Mouse (Mus musculus) adrenal gland, postnatal 4 days (tissue): Measurements from ENCODE around the gene Nwd1. TPM values are rescaled to one million over a fixed set of nuclear protein-coding genes. Genes with fewer than 3 reads are reported as not detected.

Experiments used
- DNase-seq, 2 experiments: peaks; one replicate each; pipeline ENCODE4 v3.0.0; 2021 to 2022; ENCODE audit warnings: low spot score in 2 of 2, mixed read lengths in 2 of 2
- total RNA-seq, 2 experiments: library from RNA; stranded (reverse); gene quantifications; 2 replicates each; pipeline ENCODE4 v1.2.3; 2021

Nwd1 gene
- total RNA-seq, 2 experiments from 2014 or later: 0.81 to 1.2 TPM

DNA sequence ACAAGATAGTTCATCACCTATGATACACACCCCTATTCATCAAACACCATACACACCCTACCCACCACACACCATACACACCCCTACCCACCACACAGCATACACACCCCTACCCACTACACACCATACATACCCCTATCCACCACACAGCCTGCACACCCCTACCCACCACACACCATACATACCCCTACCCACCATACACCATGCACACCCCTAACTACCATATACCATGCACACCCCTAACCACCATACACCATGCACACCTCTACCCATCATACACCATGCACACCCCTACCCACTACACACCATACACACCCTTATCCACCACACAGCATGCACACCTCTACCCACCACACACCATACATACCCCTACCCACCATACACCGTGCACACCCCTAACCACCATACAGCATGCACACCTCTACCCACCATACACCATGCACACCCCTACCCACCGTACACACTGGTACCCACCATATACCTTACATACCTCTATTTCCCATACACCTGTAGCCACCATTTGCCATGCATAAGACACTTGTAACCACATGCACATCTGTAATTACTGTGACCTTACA is 51.9 kb downstream of the Nwd1 start:
- DNase-seq: no peak

DNA sequence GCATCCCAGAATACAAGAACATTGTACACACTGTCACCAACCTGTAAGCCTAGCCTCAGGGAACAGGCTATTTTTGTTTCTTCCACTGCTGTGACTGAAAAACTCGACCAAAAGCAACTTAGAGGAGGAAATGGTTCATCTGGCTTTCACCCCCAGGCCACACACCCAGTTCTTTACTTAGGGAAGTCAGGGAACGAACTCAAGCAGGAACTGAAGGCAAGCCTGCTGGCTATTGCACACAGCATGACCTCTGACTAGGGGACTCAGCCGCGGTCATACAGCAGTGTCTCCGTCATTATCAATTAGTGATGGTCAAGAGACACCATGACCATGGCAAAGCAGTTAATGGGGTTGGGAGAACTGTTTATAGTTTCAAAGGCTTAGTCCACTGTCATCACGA is 66.1 kb downstream of the Nwd1 start:
- no peak for DNase-seq

DNA sequence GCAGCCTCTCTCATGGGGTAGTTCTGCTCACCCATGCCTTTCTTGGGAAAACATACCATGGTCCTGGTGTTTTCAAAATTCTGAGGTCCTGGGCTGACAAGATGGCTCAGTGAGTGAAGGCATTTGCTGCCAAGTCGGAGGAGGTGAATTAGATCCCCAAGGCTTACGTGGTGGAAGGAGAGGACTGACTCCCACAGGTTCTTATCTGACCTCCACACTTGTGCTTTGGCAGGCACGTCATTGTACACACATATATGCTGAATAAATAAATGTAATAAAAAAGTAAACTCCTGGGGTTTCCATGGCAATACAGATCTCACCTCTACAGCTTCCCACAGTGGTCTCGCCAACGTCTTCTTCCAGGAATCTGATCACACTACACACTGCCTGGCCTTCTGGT is 70.1 kb downstream of the Nwd1 start:
- no peak for DNase-seq

DNA sequence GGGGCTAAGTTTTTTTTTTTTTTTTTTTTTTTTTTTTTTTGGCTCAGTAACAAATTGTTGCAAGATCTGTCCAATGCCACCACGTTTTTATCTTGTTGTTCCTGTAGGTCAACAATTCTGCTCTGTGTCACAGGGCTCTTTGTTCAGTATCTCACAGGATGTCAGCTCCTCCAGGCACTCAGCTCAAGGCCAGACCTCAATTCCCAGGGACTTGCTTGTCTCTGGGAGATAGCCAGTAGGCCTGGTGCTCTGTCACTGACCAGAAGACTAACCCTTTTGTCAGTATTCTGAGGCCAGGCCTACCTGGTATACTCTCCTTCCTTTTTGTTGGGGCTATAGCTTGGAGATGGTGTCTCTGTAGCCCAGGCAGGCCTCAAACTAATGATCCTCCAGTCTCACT is 74.0 kb downstream of the Nwd1 start:
- no peak for DNase-seq

DNA sequence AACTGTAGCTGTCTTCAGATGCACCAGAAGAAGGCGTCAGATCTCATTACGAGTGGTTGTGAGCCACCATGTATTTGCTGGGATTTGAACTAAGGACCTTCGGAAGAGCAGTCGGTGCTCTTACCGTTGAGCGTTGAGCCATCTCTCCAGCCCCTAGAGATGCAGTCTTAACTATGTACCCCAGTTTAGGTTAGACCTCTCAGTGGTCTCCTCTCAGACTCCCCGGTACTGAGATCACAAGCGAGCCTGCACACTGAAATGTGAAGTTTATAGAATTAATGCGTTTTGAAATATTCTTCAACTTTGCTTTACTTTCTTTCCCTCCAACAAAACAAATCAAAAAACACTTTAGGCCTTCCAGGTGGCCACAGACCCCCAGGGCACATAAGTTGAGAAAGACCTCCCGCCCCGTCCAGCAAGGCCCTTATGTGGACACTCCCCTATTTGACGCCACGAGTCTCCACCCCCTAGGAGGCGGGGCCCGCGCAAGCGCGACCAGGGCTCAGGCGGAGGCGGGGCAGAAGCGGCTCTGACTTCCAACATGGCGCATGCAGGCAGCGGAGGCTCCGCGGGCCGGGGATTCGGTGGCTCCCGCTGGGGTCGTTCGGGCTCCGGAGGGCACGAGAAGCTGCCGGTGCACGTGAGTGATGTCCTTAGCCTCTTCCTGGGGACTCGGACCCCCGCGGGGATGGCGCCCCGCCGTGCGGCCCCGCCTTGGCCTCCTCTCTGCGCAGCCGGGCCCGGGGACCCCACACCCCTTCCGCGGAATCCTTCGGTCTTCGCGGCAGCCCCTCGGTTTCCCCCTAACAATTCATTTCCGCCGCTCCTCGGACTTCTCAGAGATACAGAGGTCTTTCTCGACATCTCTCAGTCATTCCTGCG is 76.5 kb downstream of the Nwd1 start, which contains the start of gene Sin3b:
Gene Sin3b (plus strand): TSS at position 517 of the 882 bp plus-strand sequence.
- DNase-seq: peak; percentile 92 to 95

DNA sequence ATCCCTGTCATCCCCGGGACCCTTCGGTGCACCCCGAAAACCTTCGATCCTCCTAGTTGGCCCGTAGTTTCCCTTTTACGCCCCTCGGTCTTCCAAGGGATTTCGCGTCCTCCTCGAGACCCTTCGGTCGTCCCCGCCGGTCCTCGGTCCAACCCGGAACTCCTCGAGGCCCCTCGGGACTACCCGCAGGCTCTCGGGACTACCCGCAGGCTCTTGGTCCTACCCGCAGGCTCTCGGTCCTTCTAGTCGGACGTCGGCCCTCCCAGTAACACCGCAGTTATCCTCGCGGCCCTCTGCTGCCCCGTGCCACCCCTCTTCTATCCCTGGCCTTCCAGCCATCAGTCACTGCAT is 77.1 kb downstream of the Nwd1 start:
- no peak for DNase-seq

DNA sequence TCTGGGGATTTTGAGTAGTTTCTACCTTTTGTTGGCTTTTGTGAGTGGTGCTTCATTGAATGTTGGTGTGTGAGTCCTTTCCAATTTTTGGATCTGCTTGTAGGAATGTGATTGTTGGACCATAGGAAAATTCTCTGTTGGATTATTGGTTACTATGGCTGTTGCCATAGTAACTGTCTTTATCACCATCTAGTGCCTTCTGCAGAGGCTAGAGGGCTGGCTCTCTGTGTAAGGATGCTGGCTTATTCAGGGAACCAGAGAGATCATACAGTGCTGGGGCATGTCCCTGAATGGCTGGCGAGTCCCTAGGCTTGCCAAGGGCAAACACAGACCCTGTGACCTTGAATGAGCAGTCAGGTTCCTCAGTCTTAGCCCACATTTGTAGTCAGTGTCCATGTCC is 82.1 kb downstream of the Nwd1 start:
- no peak for DNase-seq

DNA sequence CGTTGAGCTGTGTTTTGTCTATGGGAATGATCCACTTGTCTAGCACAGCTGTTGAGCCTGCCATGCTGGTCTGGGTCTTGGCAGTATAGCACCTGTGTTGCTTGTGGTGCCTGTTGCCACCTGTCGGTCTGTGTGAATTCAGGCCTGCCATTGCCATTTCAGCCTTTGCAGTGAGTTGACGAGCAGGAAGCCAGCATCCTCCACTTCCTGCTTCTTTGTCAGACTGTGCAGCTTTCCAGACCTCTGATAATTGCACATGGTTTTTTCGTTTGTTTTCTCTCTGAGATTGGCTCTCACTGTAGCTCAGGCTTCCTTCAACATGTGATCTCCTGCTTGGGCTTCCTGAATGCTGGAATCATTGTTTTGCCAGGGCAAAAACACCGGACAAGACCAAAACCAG is 88.5 kb downstream of the Nwd1 start:
- DNase-seq: no peak

DNA sequence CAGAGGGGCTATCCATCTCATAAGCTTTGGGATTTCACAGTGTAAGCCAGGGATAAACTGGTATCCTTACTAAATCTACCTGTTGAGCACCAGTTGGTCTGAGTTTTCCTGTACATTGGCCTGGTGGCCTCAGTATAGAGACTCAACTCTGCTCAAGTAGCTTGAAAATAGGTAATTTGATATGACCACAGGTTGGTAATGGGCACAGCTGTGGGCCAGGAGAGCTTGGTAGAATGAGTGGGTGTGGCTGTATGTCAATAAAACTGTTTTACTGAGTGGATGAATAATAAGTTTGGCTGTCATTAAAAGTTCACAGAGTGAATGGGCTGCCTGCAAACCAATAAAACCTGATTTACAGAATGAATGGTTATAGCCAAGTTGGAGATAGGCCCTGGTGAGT is 90.4 kb downstream of the Nwd1 start:
- DNase-seq: no peak

DNA sequence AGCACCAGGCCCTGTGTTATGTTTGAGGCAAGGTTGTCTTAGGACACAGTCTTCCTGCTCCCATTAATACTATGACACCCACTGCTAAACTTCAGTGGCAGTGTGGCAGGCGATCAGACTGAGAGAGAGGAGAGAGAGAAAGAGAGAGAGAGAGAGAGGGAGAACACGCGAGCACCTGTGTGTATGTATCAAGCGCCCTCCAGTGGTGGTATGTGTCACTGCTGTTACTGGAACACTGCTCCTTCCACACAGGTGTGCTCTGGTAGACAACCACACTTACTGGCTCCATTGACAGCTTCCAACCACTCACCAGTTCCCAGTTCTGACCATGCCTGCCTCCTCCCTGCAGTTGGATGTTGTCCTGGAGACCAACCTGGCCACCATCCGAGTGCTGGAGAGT is 99.5 kb downstream of the Nwd1 start:
- DNase-seq: no peak

DNA sequence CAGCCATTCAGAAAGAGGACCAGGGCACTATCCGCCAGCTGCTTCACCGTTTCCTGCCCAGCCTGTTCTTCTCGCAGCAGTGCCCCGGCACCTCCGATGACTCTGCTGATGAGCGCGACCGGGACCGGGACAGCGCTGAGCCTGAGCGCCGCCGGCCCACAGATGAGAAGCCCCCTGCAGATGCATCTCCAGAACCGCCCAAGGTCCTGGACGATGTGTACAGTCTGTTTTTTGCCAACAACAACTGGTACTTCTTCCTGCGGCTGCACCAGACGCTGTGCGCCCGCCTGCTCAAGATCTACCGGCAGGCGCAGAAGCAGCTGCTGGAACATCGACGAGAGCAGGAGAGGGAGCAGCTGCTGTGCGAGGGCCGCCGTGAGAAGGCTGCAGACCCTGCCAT is 103.3 kb downstream of the Nwd1 start:
- DNase-seq: no peak

DNA sequence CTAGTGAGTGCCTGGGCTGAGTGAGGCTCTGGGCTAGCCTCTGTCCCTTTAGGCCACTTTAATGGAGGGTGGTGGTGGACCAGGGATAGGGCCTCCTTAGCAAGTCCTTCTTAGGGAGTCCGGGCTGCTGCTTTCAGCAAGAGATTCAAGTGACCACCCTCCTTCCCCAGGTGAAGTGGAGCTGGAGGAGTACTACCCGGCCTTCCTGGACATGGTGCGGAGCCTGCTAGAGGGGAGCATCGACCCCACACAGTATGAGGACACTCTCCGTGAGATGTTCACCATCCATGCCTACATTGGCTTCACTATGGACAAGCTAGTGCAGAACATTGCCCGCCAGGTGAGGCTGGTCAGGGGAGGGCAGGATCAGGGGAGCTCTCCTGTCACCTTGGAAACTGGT is 103.8 kb downstream of the Nwd1 start:
- no peak for DNase-seq

DNA sequence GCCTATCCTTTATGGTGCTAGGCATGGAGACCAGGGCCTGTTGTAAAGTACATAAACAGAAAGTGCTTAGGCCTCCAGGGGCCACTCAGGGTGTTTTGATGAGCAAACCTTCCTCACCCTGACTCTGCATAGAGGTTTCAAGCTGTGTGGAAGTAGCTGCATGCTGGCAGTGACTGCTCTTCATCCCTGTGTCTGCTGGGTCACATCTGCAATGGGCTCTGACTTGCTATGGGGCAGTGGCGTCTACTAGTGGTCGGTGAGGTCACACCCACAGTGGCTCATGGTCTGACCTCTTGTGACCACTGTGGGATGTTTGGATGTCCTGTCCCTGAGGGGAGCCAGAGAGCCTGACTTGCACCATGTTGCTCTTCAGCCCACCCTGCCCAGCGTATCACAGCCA is 104.6 kb downstream of the Nwd1 start:
- peak; percentile 1 for DNase-seq

DNA sequence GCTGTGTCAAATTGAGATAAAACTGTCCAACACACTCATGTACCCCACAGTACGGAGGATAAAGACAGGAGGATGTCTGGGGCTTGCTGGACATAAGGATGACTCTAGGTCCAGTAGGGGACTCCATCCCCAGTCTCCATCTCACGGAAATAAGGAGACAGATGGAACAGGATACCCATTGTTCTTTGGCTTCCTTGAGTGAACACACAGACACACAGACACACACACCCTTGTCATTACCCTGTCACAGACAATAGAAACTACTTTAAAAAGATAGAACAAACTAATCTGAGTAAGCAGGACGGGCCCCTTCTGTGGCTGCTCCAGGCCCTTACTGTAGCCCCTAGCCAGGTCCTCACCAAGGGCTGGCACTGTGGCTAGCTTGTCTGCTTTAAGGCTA is 105.8 kb downstream of the Nwd1 start:
- peak in 1 of 2 experiments; percentile 1 for DNase-seq

DNA sequence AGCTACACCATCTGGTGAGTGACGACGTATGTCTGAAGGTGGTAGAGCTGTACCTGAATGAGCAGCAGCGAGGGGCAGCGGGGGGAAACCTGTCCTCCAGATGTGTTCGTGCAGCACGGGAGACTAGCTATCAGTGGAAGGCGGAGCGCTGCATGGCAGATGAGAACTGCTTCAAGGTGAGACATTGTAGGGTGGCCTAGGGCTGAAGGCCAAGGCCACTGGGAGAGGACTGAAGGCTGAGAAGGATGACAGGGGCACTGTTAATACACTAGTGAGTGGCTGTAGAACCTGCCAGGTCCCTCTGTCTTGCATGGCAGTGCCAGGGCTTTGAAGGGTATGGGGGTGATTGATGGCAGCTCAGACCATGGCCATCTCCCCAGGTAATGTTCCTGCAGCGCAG is 106.7 kb downstream of the Nwd1 start:
- DNase-seq: peak; percentile 2 to 3

DNA sequence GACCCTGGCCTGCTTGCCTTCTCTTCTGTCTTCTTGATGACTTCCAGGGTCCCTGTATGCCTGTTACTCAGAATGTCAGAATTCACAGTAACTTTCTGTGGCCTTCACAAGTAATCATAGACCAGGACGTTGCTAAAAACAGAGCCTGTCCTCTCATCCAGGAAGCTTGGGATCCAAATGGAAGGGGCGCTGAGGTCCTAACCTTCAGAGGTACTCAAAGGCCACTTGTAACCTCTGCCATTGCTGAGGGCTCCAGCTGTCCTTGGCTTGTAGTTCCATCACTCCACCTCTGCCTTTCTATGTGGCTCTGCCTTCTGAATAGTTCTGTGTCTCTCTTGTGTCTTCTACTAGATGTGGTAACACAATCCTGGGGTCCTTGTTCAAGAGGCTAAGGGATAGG is 107.3 kb downstream of the Nwd1 start:
- DNase-seq: peak in 1 of 2 experiments; percentile 2

DNA sequence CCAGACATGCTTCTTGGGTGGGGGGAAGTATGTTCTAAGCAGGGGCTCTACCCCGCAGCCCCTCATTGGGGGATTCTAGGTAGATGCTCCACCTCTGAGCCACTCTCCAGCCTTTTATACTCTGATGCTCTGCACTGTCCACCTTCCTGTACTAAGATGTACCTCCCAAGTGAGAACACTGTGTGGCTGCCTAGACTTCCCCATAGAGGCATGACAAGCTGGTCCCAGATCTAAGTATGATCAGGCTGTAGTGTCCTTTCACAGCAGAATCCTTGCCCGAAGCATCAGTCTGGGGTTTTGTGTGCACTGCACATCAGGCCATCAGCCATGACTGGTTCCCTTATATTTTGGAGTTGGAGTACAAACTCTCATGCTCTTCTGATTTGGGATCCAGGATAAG is 109.5 kb downstream of the Nwd1 start:
- peak in 1 of 2 experiments; percentile 0 for DNase-seq

DNA sequence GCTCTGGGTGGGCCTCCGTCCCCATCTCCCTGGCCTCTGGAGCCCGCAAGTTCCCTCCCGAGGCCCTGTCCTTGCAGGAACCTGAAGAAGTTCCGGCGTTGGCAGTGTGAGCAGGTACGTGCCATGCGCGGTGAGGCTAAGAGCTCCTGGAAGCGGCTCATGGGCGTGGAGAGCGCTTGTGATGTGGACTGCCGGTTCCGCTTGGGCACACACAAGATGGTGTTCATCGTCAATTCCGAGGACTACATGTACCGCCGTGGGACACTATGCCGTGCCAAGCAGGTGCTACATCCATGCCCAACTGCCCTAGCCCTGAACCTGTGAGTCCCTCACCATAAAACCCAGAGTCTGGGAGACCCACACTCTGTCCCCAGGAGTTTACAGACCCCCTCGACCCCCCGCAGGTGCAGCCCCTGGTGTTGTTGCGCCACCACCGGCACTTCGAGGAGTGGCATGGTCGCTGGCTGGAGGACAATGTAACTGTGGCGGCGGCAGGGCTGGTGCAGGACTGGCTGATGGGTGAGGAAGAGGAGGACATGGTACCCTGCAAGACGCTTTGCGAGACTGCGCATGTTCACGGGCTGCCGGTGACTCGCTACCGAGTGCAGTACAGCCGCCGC is 110.4 kb downstream of the Nwd1 start:
- DNase-seq: no peak

DNA sequence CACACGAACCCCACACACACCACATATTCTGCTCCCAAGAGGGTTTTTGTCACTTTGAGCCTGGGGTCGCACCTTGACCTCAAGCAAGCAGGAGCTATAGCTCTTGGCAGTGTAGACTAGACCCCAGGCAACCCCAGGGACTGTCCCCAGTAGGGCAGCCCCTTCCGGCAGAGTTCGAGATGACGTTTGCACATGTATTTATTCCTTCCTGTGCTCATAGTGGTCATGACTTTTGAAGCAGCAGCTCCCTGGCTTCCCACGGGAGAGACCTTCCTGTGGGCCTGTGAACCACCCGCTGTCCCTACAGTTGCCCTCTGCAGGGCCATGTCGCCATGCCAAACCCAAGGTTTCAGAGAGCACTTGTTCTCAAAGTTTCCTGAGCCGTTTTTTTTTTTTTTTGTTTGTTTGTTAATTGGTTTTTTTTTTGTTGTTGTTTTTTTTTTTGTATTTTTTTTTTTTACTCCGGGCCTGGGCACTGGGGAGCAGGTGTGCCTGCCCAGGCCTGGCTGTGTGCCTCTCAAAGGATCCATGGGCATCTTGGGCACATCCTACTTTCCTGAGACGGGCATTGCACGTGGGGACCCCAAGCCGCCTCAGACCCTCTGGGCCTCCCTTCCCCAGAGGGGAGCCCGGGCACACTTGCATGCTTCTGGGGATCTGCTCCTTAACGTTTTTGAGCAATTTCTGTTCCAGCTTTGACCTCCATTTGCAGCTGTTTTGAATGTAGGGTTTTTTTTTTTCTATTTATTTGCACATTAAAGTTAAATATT is 111.1 kb downstream of the Nwd1 start:
- DNase-seq: no peak

DNA sequence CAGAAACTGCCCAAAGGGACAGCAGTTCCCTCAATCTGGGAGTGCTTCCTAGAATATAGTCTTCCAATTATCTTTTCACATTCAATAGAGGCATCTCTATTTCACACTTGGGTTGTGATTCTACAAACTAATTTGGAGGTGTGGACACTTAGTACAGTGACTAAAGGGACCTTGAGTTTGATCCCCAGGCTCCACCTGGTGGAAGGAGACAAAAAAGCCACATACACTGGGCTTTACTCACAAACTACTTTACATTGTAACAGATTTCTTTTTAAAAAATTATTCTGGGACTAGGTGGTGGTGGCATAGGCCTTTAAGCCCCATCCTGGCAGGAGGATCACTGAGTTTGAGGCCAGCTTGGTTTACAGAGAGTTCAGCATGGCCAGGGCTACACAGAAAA is 111.8 kb downstream of the Nwd1 start:
- no peak for DNase-seq

DNA sequence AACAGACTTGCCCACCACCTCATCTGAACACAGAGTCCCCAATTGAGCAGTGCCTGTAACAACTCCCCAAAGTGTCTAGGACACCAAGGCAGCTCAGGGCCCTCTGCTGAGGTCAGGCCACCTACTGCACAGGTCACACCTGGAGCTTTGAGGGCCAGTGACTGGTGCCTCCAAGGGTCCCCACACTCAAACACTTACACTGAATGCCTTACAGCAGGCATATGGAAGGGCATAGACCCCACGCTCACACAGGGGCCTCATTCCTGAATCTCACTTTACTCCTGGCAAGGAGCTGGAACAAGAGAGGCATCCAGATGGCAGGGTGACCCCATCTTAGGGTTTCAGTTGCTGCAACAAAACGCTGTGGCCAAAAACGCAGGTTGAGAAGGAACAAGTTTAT is 113.7 kb downstream of the Nwd1 start:
- DNase-seq: no peak
